Mouse (Mus musculus) CH12.LX (cell line): ENCODE data around the gene Esp22. TPM values are rescaled to one million over a fixed set of nuclear protein-coding genes. Genes with fewer than 3 reads are reported as not detected.

ENCODE experiments used
- DNase-seq: peaks from one replicate; pipeline ENCODE4 v3.0.0-alpha.2; 2013; ENCODE audit errors: extremely low read depth
- H3K27ac ChIP-seq: 2 replicates; pipeline ENCODE4 v1.5.1; 2012; ENCODE audit warnings: low read depth, mild to moderate bottlenecking, control low read depth, moderate library complexity; ENCODE audit not compliant: insufficient read depth
- H3K27me3 ChIP-seq: replicated peaks from 2 replicates; pipeline ENCODE3; 2012; ENCODE audit warnings: inconsistent platforms
- H3K36me3 ChIP-seq, 2 experiments: replicated peaks in 1 of 2; 2 replicates each; pipeline versions ENCODE3 to v1.6.1; 2012; ENCODE audit warnings: inconsistent platforms in 1 of 2, low read length in 1 of 2, mild to moderate bottlenecking in 1 of 2, mixed read lengths in 1 of 2, moderate library complexity in 1 of 2; ENCODE audit not compliant: control insufficient read depth in 1 of 2, insufficient read depth in 1 of 2
- H3K4me1 ChIP-seq, 2 experiments: 2 replicates each; pipeline ENCODE4 v1.6.1; 2012; ENCODE audit warnings: inconsistent platforms in 1 of 2, moderate library complexity in 1 of 2; ENCODE audit not compliant: insufficient read depth in 2 of 2, control insufficient read depth in 1 of 2
- H3K4me2 ChIP-seq: 2 replicates; pipeline ENCODE4 v1.6.1; 2012; ENCODE audit warnings: low read depth, mild to moderate bottlenecking, control low read depth; ENCODE audit not compliant: poor library complexity, insufficient read depth, severe bottlenecking
- H3K4me3 ChIP-seq, 3 experiments: fragments of 150-350 bp in 1 of 3; sonication (generic) in 1 of 3; replicated peaks in 1 of 3; 2 replicates each; pipeline versions ENCODE3 to v1.5.1; 2011 to 2012; ENCODE audit warnings: low read depth in 2 of 3, low read length in 2 of 3, mild to moderate bottlenecking in 2 of 3, moderate library complexity in 2 of 3, control low read depth in 1 of 3, improper control_type of control experiment in 1 of 3, inconsistent platforms in 1 of 3, mixed read lengths in 1 of 3; ENCODE audit not compliant: poor library complexity in 1 of 3
- H3K79me2 ChIP-seq: replicated peaks from 2 replicates; pipeline ENCODE4 v1.6.1; 2012; ENCODE audit warnings: mild to moderate bottlenecking, moderate library complexity; ENCODE audit not compliant: control insufficient read depth, poor library complexity, insufficient read depth, severe bottlenecking; ENCODE audit errors: extremely low read depth
- H3K9ac ChIP-seq: 2 replicates; pipeline ENCODE4 v1.6.1; 2012; ENCODE audit warnings: low read depth, mild to moderate bottlenecking, control low read depth, moderate library complexity; ENCODE audit not compliant: insufficient read depth
- H3K9me3 ChIP-seq: replicated peaks from 2 replicates; pipeline ENCODE3; 2012; ENCODE audit warnings: low read length, inconsistent platforms, mixed read lengths
- CHD2 ChIP-seq: IDR thresholded peaks from 2 replicates; pipeline ENCODE4 v1.6.1; 2011; ENCODE audit warnings: low read length, improper control_type of control experiment
- CTCF ChIP-seq, 2 experiments: IDR thresholded peaks in 1 of 2; conservative IDR thresholded peaks in 1 of 2; 2 replicates each; pipeline ENCODE4 v1.5.1; 2011 to 2012; ENCODE audit warnings: low read depth in 2 of 2, low read length in 2 of 2, improper control_type of control experiment in 1 of 2, inconsistent platforms in 1 of 2, mild to moderate bottlenecking in 1 of 2, moderate library complexity in 1 of 2
- E2F4 ChIP-seq: IDR thresholded peaks from 2 replicates; pipeline ENCODE4 v1.6.1; 2011; ENCODE audit warnings: low read depth, low read length, improper control_type of control experiment; ENCODE audit not compliant: insufficient replicate concordance
- EP300 ChIP-seq: IDR thresholded peaks from 2 replicates; pipeline ENCODE4 v1.6.1; 2011; ENCODE audit warnings: low read length, improper control_type of control experiment
- GABPA ChIP-seq: IDR thresholded peaks from 2 replicates; pipeline ENCODE4 v1.6.1; 2012; ENCODE audit warnings: low read depth, low read length, improper control_type of control experiment, inconsistent platforms; ENCODE audit not compliant: insufficient replicate concordance
- HCFC1 ChIP-seq: IDR thresholded peaks from 2 replicates; pipeline ENCODE4 v1.6.1; 2012; ENCODE audit warnings: low read depth, mild to moderate bottlenecking, inconsistent platforms, low read length, improper control_type of control experiment
- IRF4 ChIP-seq: IDR thresholded peaks from 2 replicates; pipeline ENCODE4 v1.6.1; 2014; ENCODE audit warnings: low read depth, mild to moderate bottlenecking, inconsistent platforms, low read length, improper control_type of control experiment
- JUN ChIP-seq: IDR thresholded peaks from 2 replicates; pipeline ENCODE4 v1.6.1; 2011; ENCODE audit warnings: low read depth, mild to moderate bottlenecking, low read length, improper control_type of control experiment, moderate library complexity; ENCODE audit not compliant: insufficient read depth
- JUND ChIP-seq: conservative IDR thresholded peaks from 2 replicates; pipeline ENCODE4 v1.6.1; 2011; ENCODE audit warnings: low read depth, low read length, improper control_type of control experiment
- KAT2A ChIP-seq: IDR thresholded peaks from 2 replicates; pipeline ENCODE4 v1.6.1; 2012; ENCODE audit warnings: low read length, improper control_type of control experiment, inconsistent platforms; ENCODE audit not compliant: insufficient replicate concordance
- MAFK ChIP-seq: IDR thresholded peaks from 2 replicates; pipeline ENCODE4 v1.6.1; 2011; ENCODE audit warnings: low read length, improper control_type of control experiment; ENCODE audit not compliant: insufficient replicate concordance
- MAZ ChIP-seq: IDR thresholded peaks from 2 replicates; pipeline ENCODE4 v1.6.1; 2012; ENCODE audit warnings: low read depth, mild to moderate bottlenecking, inconsistent platforms, low read length, improper control_type of control experiment, moderate library complexity
- MEF2A ChIP-seq: IDR thresholded peaks from 2 replicates; pipeline ENCODE4 v1.6.1; 2014; ENCODE audit warnings: low read depth, mild to moderate bottlenecking, inconsistent platforms, low read length, improper control_type of control experiment, borderline replicate concordance
- MXI1 ChIP-seq: IDR thresholded peaks from 2 replicates; pipeline ENCODE4 v1.6.1; 2011; ENCODE audit warnings: mild to moderate bottlenecking, low read depth, low read length, improper control_type of control experiment
- PAX5 ChIP-seq: IDR thresholded peaks from 2 replicates; pipeline ENCODE4 v1.6.1; 2012; ENCODE audit warnings: low read length, inconsistent platforms, mixed read lengths
- RAD21 ChIP-seq: IDR thresholded peaks from 2 replicates; pipeline ENCODE4 v1.6.1; 2011; ENCODE audit warnings: low read depth, mild to moderate bottlenecking, low read length, improper control_type of control experiment, moderate library complexity
- SIN3A ChIP-seq: IDR thresholded peaks from 2 replicates; pipeline ENCODE4 v1.6.1; 2012; ENCODE audit warnings: low read length, improper control_type of control experiment, inconsistent platforms
- TBP ChIP-seq: conservative IDR thresholded peaks from 2 replicates; pipeline ENCODE4 v1.6.1; 2011; ENCODE audit warnings: low read depth, low read length, improper control_type of control experiment
- UBTF ChIP-seq: IDR thresholded peaks from 2 replicates; pipeline ENCODE4 v1.6.1; 2012; ENCODE audit warnings: low read depth, mild to moderate bottlenecking, inconsistent platforms, low read length, improper control_type of control experiment, moderate library complexity
- USF1 ChIP-seq: IDR thresholded peaks from 2 replicates; pipeline ENCODE4 v1.6.1; 2014; ENCODE audit warnings: low read depth, mild to moderate bottlenecking, inconsistent platforms, low read length, improper control_type of control experiment
- USF2 ChIP-seq: conservative IDR thresholded peaks from 2 replicates; pipeline ENCODE4 v1.6.1; 2011; ENCODE audit warnings: low read depth, low read length, improper control_type of control experiment
- ZC3H11A ChIP-seq: IDR thresholded peaks from 2 replicates; pipeline ENCODE4 v1.6.1; 2012; ENCODE audit warnings: low read depth, mild to moderate bottlenecking, inconsistent platforms, low read length, improper control_type of control experiment
- ZKSCAN1 ChIP-seq: IDR thresholded peaks from 2 replicates; pipeline ENCODE4 v1.6.1; 2012; ENCODE audit warnings: low read depth, inconsistent platforms, low read length, improper control_type of control experiment, borderline replicate concordance
- dilution Hi-C: fragments of 300-500 bp; cut with MboI; formaldehyde crosslinking; loops from 2 replicates; pipeline ENCODE4 v1.14.3; 2020; ENCODE audit warnings: low sequenced_read_pairs; ENCODE audit not compliant: extremely low pct_unique_long_range_greater_than_20kb, extremely low pct_ligation_motif_present
- in situ Hi-C: fragments of 300-500 bp; cut with MboI; formaldehyde crosslinking; loops from 3 replicates; pipeline ENCODE4 v1.14.3; 2019; ENCODE audit warnings: low sequenced_read_pairs, low pct_ligation_motif_present, low pct_unique_long_range_greater_than_20kb, mixed read lengths
- polyA plus RNA-seq: library from polyadenylated mRNA; unstranded; fragments of >175 nt; gene quantifications from 2 replicates; pipeline ENCODE4 v1.2.1, GENCODE M21; 2012; ENCODE audit warnings: low read depth; ENCODE audit not compliant: insufficient read length
- total RNA-seq, 2 experiments: library from RNA; depleted of rRNA; stranded (reverse); fragments of 300-350 nt in 1 of 2; fragments of >200 nt in 1 of 2; gene quantifications; 2 replicates each; pipeline ENCODE4 v1.2.3; 2012 to 2014

Esp22 gene
- total RNA-seq (2012; rRNA removed) (not detected in 2 replicates), total RNA-seq (2014; rRNA removed) (not detected in 2 replicates), polyA plus RNA-seq (not detected in 2 replicates)

DNA sequence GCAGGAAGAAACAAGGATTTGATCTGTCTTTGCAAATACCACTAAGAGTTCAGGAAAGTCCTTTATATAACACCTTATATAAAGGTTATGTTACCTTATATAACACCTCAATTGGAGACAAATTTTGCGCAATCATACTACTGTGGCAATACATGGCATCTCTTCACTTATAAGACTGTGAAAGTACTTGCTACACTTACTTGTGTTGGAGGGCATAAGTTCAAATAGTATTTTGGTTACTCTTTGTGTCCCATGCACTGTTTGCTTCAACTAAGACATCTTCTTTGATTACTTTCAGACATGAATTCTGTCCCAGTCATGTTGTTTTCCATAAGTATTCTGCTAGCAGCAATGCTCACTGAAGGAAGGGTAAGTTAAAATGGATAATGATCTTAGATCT lies at the start of gene Esp22:
TSS of gene Esp22 (plus strand) at position 301 of the 400 bp plus-strand sequence.
- H3K27ac ChIP-seq = no peak within 1 kb of the TSS
- TF ChIP-seq MEF2A (no peak), MAFK (no peak), MXI1 (no peak), RAD21 (no peak), E2F4 (no peak), JUND (no peak), ZKSCAN1 (no peak), EP300 (no peak), ZC3H11A (no peak), UBTF (no peak), JUN (no peak), USF2 (no peak), GABPA (no peak)
- H3K79me2 ChIP-seq = no peaks in the 10 kb centered on the region
- dilution Hi-C loops = no loop called here
- H3K27me3 ChIP-seq = no peaks in the 10 kb centered on the region
- peaks cover 22% of the 10 kb centered on the region for H3K9me3 ChIP-seq
- no peaks in the 10 kb centered on the region for H3K4me1 ChIP-seq
- no peak within 1 kb of the TSS for H3K4me2 ChIP-seq
- H3K9ac ChIP-seq = no peak within 1 kb of the TSS
- no peaks in the 10 kb centered on the region for H3K36me3 ChIP-seq
- H3K4me3 ChIP-seq = no peak within 1 kb of the TSS
- in situ Hi-C loops = no loop called here
- no peak for DNase-seq

DNA sequence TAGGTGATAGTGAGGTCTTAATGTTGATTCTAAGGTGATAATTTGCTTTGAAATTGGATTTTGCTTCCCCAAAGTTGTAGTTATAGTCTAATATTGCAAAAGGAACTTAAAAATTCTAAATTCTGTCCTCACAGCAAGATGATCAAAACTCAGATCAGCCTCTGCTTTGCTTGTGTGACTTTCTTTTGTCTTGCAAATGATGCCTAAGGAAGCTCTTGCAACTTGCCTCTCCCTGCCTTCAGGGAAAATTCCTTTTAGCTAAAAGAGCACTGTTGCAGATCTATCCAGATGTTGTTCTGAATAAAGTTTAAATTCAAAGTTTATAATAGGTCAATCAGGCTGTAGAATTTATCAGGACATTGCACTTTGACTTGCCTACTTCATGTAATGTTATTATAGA lies 31.5 kb upstream of the Esp22 start:
- DNase-seq = no peak

More for the DNA sequence above, 31.5 kb upstream of the Esp22 start:
- Histone ChIP-seq H3K27ac (no peak overlapping the region), H3K27me3 (no peaks in the 10 kb centered on the region), H3K79me2 (no peaks in the 10 kb centered on the region), H3K9ac (no peak overlapping the region), H3K36me3 (no peaks in the 10 kb centered on the region), H3K4me3 (no peak overlapping the region), H3K4me1 (no peaks in the 10 kb centered on the region)
- in situ Hi-C loops = no loop called here
- dilution Hi-C loops = no loop called here
- no peak for TF ChIP-seq HCFC1
- no peak for TF ChIP-seq PAX5
- no peak for TF ChIP-seq IRF4
- no peak for TF ChIP-seq CTCF (conservative IDR thresholded peaks at IDR 0.05 in 1 of 2, IDR thresholded peaks at IDR 0.05 in 1 of 2; ENCODE audit: low read depth in 2 of 2, low read length in 2 of 2)
- TF ChIP-seq RAD21 = no peak
- TF ChIP-seq USF1 = no peak
- TF ChIP-seq ZKSCAN1 = no peak
- TF ChIP-seq TBP = no peak
- no peak for TF ChIP-seq MEF2A
- TF ChIP-seq CHD2 = no peak
- TF ChIP-seq KAT2A = no peak
- no peak for TF ChIP-seq MAZ
- no peak for TF ChIP-seq GABPA
- TF ChIP-seq SIN3A = no peak
- TF ChIP-seq, all 38 proteins: peak for 0
- H3K4me2 ChIP-seq = no peak overlapping the region
- peaks cover 13% of the 10 kb centered on the region for H3K9me3 ChIP-seq
